Mouse (Mus musculus) heart, embryonic 11.5 days (tissue): ENCODE measurements around the gene Gar1. TPM values are rescaled to one million over a fixed set of nuclear protein-coding genes. Genes with fewer than 3 reads are reported as not detected.

Source experiments
- ATAC-seq: fragments of 200-750 bp; cut with Nextera tagmentation; replicated peaks from 2 replicates; pipeline ENCODE4 v1.8.0; 2017; ENCODE audit warnings: moderate library complexity; ENCODE audit not compliant: insufficient number of reproducible peaks, low FRiP score, low TSS enrichment
- H3K27ac ChIP-seq: fragments of 300-500 bp; sonication (generic); 2 replicates; pipeline ENCODE4 v1.5.1; 2014; ENCODE audit warnings: mild to moderate bottlenecking, low read depth, low read length
- H3K27me3 ChIP-seq: fragments of 300-500 bp; sonication (generic); 2 replicates; pipeline ENCODE4 v1.6.1; 2014; ENCODE audit warnings: mild to moderate bottlenecking, low read length, mixed read lengths; ENCODE audit not compliant: control insufficient read depth, insufficient read depth
- H3K36me3 ChIP-seq: fragments of 300-500 bp; sonication (generic); 2 replicates; pipeline ENCODE4 v1.6.1; 2014; ENCODE audit warnings: mild to moderate bottlenecking, low read length, moderate library complexity, mixed read lengths; ENCODE audit not compliant: control insufficient read depth, insufficient read depth
- H3K4me1 ChIP-seq: fragments of 300-500 bp; sonication (generic); 2 replicates; pipeline ENCODE4 v1.6.1; 2014; ENCODE audit warnings: low read length; ENCODE audit not compliant: control insufficient read depth, insufficient read depth
- H3K4me2 ChIP-seq: fragments of 300-500 bp; sonication (generic); 2 replicates; pipeline ENCODE4 v1.6.1; 2014; ENCODE audit warnings: mild to moderate bottlenecking, moderate library complexity
- H3K4me3 ChIP-seq: fragments of 300-500 bp; sonication (generic); 2 replicates; pipeline ENCODE4 v1.5.1; 2014; ENCODE audit warnings: low read depth, low read length
- H3K9ac ChIP-seq: fragments of 300-500 bp; sonication (generic); 2 replicates; pipeline ENCODE4 v1.6.1; 2014; ENCODE audit warnings: mild to moderate bottlenecking, low read depth, low read length, moderate library complexity
- H3K9me3 ChIP-seq: fragments of 300-500 bp; sonication (generic); replicated peaks from 2 replicates; pipeline ENCODE4 v1.6.1; 2016; ENCODE audit warnings: low read length; ENCODE audit not compliant: control insufficient read depth
- WGBS: fragments of 180-500 bp; shearing (Covaris S2); extraction: QIAGEN DNeasy Blood & Tissue Kit; methylation state at CpG from one replicate; pipeline ENCODE4 v1.1.7; 2014; ENCODE audit not compliant: insufficient replicate concordance; 5-methylcytosine and 5-hydroxymethylcytosine counted together
- polyA plus RNA-seq: library from polyadenylated mRNA; unstranded; fragments of >200 nt; fragmentation: Nextera tagmentation; extraction: Ambion mirVana; gene quantifications from 2 replicates; pipeline ENCODE4 v1.2.1, GENCODE M21; 2014

The Gar1 gene
- polyA plus RNA-seq = 24.3 and 27.7 TPM in 2 replicates

- WGBS = under 1% methylated on average over 57 of the region's 60 CpGs
- Histone ChIP-seq H3K9me3 (no peaks in the 10 kb centered on the region), H3K4me3 (peak within 1 kb of the TSS; percentile 82), H3K4me2 (peak within 1 kb of the TSS; percentile 76), H3K4me1 (peaks cover 12% of the 10 kb centered on the region), H3K27me3 (no peaks in the 10 kb centered on the region), H3K36me3 (peaks cover 3% of the 10 kb centered on the region; the same call in 1 of the 2 replicates), H3K9ac (peak within 1 kb of the TSS; percentile 85), H3K27ac (peak within 1 kb of the TSS; percentile 84)
- ATAC-seq = peak; percentile 90
Measured at GRCm38 (mm10) chr3:129831035-129831568, at the start of gene Gar1. Gene Gar1 (minus strand): TSS chr3:129831396.

- H3K4me2 ChIP-seq = peak overlapping the region; percentile 83
- no peaks in the 10 kb centered on the region for H3K9me3 ChIP-seq
- peaks cover 4% of the 10 kb centered on the region; the same call in 1 of the 2 replicates for H3K4me1 ChIP-seq
- WGBS = 71% methylated on average over 2 of the region's 2 CpGs
- no peaks in the 10 kb centered on the region for H3K27me3 ChIP-seq
- no peak for ATAC-seq
- H3K4me3 ChIP-seq = peak overlapping the region; percentile 76; the same call in 1 of the 2 replicates
- no peak overlapping the region for H3K27ac ChIP-seq
- H3K36me3 ChIP-seq = no peaks in the 10 kb centered on the region
- no peak overlapping the region for H3K9ac ChIP-seq
Measured at GRCm38 (mm10) chr3:129879913-129880312, 48.7 kb upstream of the Gar1 start.

GRCm38 (mm10) chr3:129879131-129879757, 48.0 kb upstream of the Gar1 start:
- 1% methylated on average over 25 of the region's 25 CpGs for WGBS
- H3K27ac ChIP-seq = peak overlapping the region; percentile 71; the same call in 1 of the 2 replicates
- ATAC-seq = peak; percentile 43; the same call in 1 of the 2 replicates

GRCm38 (mm10) chr3:129878405-129879021, 47.3 kb upstream of the Gar1 start, which contains the start of gene Pla2g12a:
Gene Pla2g12a (plus strand): TSS chr3:129878606.
- ATAC-seq = peak; percentile 87
- peak within 1 kb of the TSS; percentile 83 for H3K4me2 ChIP-seq
- WGBS = 1% methylated on average over 60 of the region's 66 CpGs
- no peaks in the 10 kb centered on the region for H3K9me3 ChIP-seq
- H3K27ac ChIP-seq = peak within 1 kb of the TSS; percentile 71
- peaks cover 4% of the 10 kb centered on the region; the same call in 1 of the 2 replicates for H3K4me1 ChIP-seq
- H3K9ac ChIP-seq = peak within 1 kb of the TSS; percentile 77
- H3K36me3 ChIP-seq = no peaks in the 10 kb centered on the region
- H3K27me3 ChIP-seq = no peaks in the 10 kb centered on the region
- peak within 1 kb of the TSS; percentile 76 for H3K4me3 ChIP-seq

More at GRCm38 (mm10) chr3:129879131-129879757, 48.0 kb upstream of the Gar1 start:
- no peaks in the 10 kb centered on the region for H3K9me3 ChIP-seq
- no peaks in the 10 kb centered on the region for H3K36me3 ChIP-seq
- H3K9ac ChIP-seq = peak overlapping the region; percentile 77
- no peaks in the 10 kb centered on the region for H3K27me3 ChIP-seq
- H3K4me2 ChIP-seq = peak overlapping the region; percentile 83
- H3K4me3 ChIP-seq = peak overlapping the region; percentile 76
- H3K4me1 ChIP-seq = peaks cover 4% of the 10 kb centered on the region; the same call in 1 of the 2 replicates

GRCm38 (mm10) chr3:129877327-129877726, 46.1 kb upstream of the Gar1 start:
- ATAC-seq = no peak

GRCm38 (mm10) chr3:129863698-129864097, 32.5 kb upstream of the Gar1 start:
- Histone ChIP-seq H3K4me3 (no peak overlapping the region), H3K4me2 (no peak overlapping the region), H3K9me3 (no peaks in the 10 kb centered on the region; the same call in 1 of the 2 replicates), H3K9ac (no peak overlapping the region), H3K27ac (no peak overlapping the region), H3K36me3 (no peaks in the 10 kb centered on the region), H3K4me1 (no peaks in the 10 kb centered on the region), H3K27me3 (no peaks in the 10 kb centered on the region)
- 42% methylated on average over 14 of the region's 14 CpGs for WGBS
- ATAC-seq = no peak

More at GRCm38 (mm10) chr3:129877327-129877726, 46.1 kb upstream of the Gar1 start:
- H3K27ac ChIP-seq = no peak overlapping the region
- no peak overlapping the region for H3K4me3 ChIP-seq
- WGBS = 86% methylated on average over 10 of the region's 10 CpGs
- no peaks in the 10 kb centered on the region for H3K36me3 ChIP-seq
- H3K9me3 ChIP-seq = no peaks in the 10 kb centered on the region
- H3K4me1 ChIP-seq = peaks cover 4% of the 10 kb centered on the region; the same call in 1 of the 2 replicates
- no peak overlapping the region for H3K9ac ChIP-seq
- H3K27me3 ChIP-seq = no peaks in the 10 kb centered on the region
- no peak overlapping the region for H3K4me2 ChIP-seq

GRCm38 (mm10) chr3:129862592-129862991, 31.4 kb upstream of the Gar1 start:
- Histone ChIP-seq H3K36me3 (no peaks in the 10 kb centered on the region), H3K4me3 (no peak overlapping the region), H3K9ac (no peak overlapping the region), H3K27ac (no peak overlapping the region), H3K4me2 (no peak overlapping the region), H3K4me1 (no peaks in the 10 kb centered on the region), H3K27me3 (no peaks in the 10 kb centered on the region), H3K9me3 (no peaks in the 10 kb centered on the region; the same call in 1 of the 2 replicates)
- no peak for ATAC-seq
- 67% methylated on average over 2 of the region's 2 CpGs for WGBS

GRCm38 (mm10) chr3:129846846-129847245, 15.7 kb upstream of the Gar1 start:
- Histone ChIP-seq H3K4me3 (no peak overlapping the region), H3K4me1 (no peaks in the 10 kb centered on the region), H3K27me3 (no peaks in the 10 kb centered on the region), H3K27ac (no peak overlapping the region), H3K9me3 (no peaks in the 10 kb centered on the region), H3K36me3 (no peaks in the 10 kb centered on the region), H3K4me2 (no peak overlapping the region), H3K9ac (no peak overlapping the region)
- no peak for ATAC-seq
- 78% methylated on average over 7 of the region's 7 CpGs for whole genome bisulfite sequencing
